Mouse (Mus musculus): ENCODE data around the gene Muc20. TPM values are rescaled to one million over a fixed set of nuclear protein-coding genes. Genes with fewer than 3 reads are reported as not detected.

The Muc20 gene
- polyA plus RNA-seq (2014; fragmentation: Nextera tagmentation; extraction: Ambion mirVana) = not detected in 2 replicates

DNA sequence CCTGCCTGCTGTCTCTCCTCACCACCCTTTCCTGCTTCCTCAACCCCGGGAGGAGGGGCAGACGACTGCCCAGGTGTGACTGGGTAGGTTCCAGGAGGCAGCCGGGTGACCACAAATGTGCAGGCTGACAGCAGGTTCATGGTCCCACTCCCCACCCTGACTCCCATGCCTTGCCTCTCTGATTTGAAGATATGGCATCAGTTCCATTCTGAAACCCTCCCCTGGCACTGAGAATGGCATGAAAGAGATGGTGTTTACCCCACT lies at the start of gene Muc20:
Gene Muc20, minus strand, starts transcription at position 10 of the 264 bp plus-strand sequence.
- WGBS = 68% methylated on average over 3 of the region's 3 CpGs
- Histone ChIP-seq H3K4me3 (ENCODE audit: low read depth, low read length) (no peak within 1 kb of the TSS), H3K27me3 (replicated peaks; ENCODE audit: control insufficient read depth, insufficient read depth, low read length) (peaks cover 4% of the 10 kb centered on the region), H3K9ac (ENCODE audit: low read depth, low read length) (no peak within 1 kb of the TSS), H3K36me3 (ENCODE audit: control insufficient read depth, insufficient read depth, low read length) (no peaks in the 10 kb centered on the region), H3K4me2 (no peak within 1 kb of the TSS), H3K27ac (ENCODE audit: low read depth, low read length) (no peak within 1 kb of the TSS), H3K4me1 (replicated peaks; ENCODE audit: control insufficient read depth, insufficient read depth, low read length) (no peaks in the 10 kb centered on the region), H3K9me3 (ENCODE audit: control insufficient read depth, low read length) (no peaks in the 10 kb centered on the region)
- DNase-seq (ENCODE audit: low spot score) (no peak), ATAC-seq (replicated peaks; ENCODE audit: low FRiP score) (no peak)

- H3K4me2 ChIP-seq = no peak overlapping the region
- no peaks in the 10 kb centered on the region for H3K27me3 ChIP-seq (replicated peaks; ENCODE audit: control insufficient read depth, insufficient read depth, low read length)
- no peak overlapping the region for H3K27ac ChIP-seq (ENCODE audit: low read depth, low read length)
- H3K9ac ChIP-seq (ENCODE audit: low read depth, low read length) = no peak overlapping the region
- ATAC-seq (replicated peaks; ENCODE audit: low FRiP score) = no peak
- H3K36me3 ChIP-seq (ENCODE audit: control insufficient read depth, insufficient read depth, low read length) = peaks cover 6% of the 10 kb centered on the region; the same call in 1 of the 2 replicates
- no peaks in the 10 kb centered on the region for H3K4me1 ChIP-seq (replicated peaks; ENCODE audit: control insufficient read depth, insufficient read depth, low read length)
- H3K9me3 ChIP-seq (ENCODE audit: control insufficient read depth, low read length) = no peaks in the 10 kb centered on the region
- 83% methylated on average over 4 of the region's 4 CpGs for WGBS
- no peak for DNase-seq (ENCODE audit: low spot score)
- no peak overlapping the region for H3K4me3 ChIP-seq (ENCODE audit: low read depth, low read length)
Observed at GRCm38 (mm10) chr16:32831501-32831900, 34.3 kb upstream of the Muc20 start.

DNA sequence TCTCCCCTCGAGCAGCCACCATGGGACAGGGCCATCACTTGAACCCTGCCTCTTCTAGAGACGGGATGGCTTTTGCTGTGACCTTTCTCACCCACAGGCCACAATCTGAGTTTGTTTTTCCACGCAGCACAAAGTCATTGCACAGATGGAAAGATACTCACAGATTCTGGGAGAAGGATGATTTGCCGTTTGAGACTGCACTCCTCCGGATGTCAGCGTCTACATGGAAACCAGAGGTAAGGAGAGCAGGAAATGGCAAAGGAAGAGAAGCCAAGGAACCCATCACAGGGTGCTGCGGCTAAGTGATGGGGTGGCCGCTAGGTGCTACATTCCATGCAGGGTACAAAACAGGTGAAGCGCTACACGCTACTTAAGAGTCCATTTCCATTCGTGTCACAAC lies 31.9 kb upstream of the Muc20 start:
- Histone ChIP-seq H3K36me3 (ENCODE audit: control insufficient read depth, insufficient read depth, low read length) (peaks cover 13% of the 10 kb centered on the region; the same call in 1 of the 2 replicates), H3K4me3 (ENCODE audit: low read depth, low read length) (no peak overlapping the region), H3K9ac (ENCODE audit: low read depth, low read length) (no peak overlapping the region), H3K9me3 (ENCODE audit: control insufficient read depth, low read length) (no peaks in the 10 kb centered on the region), H3K4me1 (replicated peaks; ENCODE audit: control insufficient read depth, insufficient read depth, low read length) (no peaks in the 10 kb centered on the region), H3K27me3 (replicated peaks; ENCODE audit: control insufficient read depth, insufficient read depth, low read length) (no peaks in the 10 kb centered on the region), H3K4me2 (no peak overlapping the region), H3K27ac (ENCODE audit: low read depth, low read length) (no peak overlapping the region)
- WGBS = 88% methylated on average over 11 of the region's 11 CpGs
- ATAC-seq (replicated peaks; ENCODE audit: low FRiP score) = no peak
- DNase-seq (ENCODE audit: low spot score) = no peak

GRCm38 (mm10) chr16:32826521-32826920 lies 29.3 kb upstream of the Muc20 start:
- DNase-seq (ENCODE audit: low spot score) = no peak
- 95% methylated on average over 11 of the region's 11 CpGs for WGBS
- Histone ChIP-seq H3K27me3 (replicated peaks; ENCODE audit: control insufficient read depth, insufficient read depth, low read length) (no peaks in the 10 kb centered on the region), H3K27ac (ENCODE audit: low read depth, low read length) (no peak overlapping the region), H3K36me3 (ENCODE audit: control insufficient read depth, insufficient read depth, low read length) (peaks cover 16% of the 10 kb centered on the region), H3K9ac (ENCODE audit: low read depth, low read length) (no peak overlapping the region), H3K4me2 (no peak overlapping the region), H3K9me3 (ENCODE audit: control insufficient read depth, low read length) (no peaks in the 10 kb centered on the region), H3K4me1 (replicated peaks; ENCODE audit: control insufficient read depth, insufficient read depth, low read length) (peaks cover 6% of the 10 kb centered on the region), H3K4me3 (ENCODE audit: low read depth, low read length) (no peak overlapping the region)
- no peak for ATAC-seq (replicated peaks; ENCODE audit: low FRiP score)

DNA sequence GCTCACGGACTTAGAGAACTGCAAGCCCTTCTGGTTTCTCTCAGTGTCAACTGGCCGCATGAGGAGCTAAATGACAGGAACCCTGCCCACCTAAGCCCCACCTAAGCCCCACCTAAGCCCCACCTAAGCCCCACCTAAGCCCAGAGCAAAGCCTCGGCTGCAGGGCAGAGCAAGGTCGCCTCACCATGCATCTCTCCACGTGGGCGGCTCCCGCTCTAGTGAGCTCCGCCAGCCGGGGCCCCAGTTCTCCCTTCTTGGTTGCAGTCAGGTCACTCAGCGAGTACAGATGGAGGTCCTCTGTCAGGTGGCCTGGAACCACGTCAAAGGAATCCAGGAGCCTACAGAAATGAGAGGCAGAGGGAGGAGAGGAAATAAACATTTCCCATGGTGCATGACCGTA lies 28.1 kb upstream of the Muc20 start:
- no peak overlapping the region for H3K4me3 ChIP-seq (ENCODE audit: low read depth, low read length)
- peaks cover 6% of the 10 kb centered on the region for H3K4me1 ChIP-seq (replicated peaks; ENCODE audit: control insufficient read depth, insufficient read depth, low read length)
- no peak overlapping the region for H3K4me2 ChIP-seq
- H3K9ac ChIP-seq (ENCODE audit: low read depth, low read length) = no peak overlapping the region
- H3K27ac ChIP-seq (ENCODE audit: low read depth, low read length) = no peak overlapping the region
- no peaks in the 10 kb centered on the region for H3K27me3 ChIP-seq (replicated peaks; ENCODE audit: control insufficient read depth, insufficient read depth, low read length)
- ATAC-seq (replicated peaks; ENCODE audit: low FRiP score) (no peak), DNase-seq (ENCODE audit: low spot score) (no peak)
- WGBS = 76% methylated on average over 12 of the region's 12 CpGs
- no peaks in the 10 kb centered on the region for H3K9me3 ChIP-seq (ENCODE audit: control insufficient read depth, low read length)
- peaks cover 16% of the 10 kb centered on the region for H3K36me3 ChIP-seq (ENCODE audit: control insufficient read depth, insufficient read depth, low read length)

DNA sequence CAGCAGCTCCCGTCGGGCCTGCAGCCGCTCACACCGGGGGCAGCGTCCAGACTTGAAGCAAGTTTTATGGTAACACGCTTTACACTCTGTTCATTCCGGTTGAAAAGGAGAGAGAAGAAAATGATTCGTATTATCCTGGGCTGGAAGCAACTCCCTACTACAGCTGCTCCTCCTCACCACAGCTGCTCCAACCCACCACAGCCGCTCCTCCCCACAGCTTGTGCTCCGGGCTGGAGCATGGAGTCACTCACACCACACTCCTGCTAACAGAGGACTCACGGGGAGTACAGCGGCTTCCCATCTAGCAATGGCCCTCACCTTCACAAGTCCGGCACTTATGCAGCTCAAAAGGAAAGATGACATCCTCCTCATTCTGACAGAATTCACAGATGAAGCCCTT lies 26.8 kb upstream of the Muc20 start:
- whole genome bisulfite sequencing = 92% methylated on average over 13 of the region's 13 CpGs
- peaks cover 6% of the 10 kb centered on the region for H3K4me1 ChIP-seq (replicated peaks; ENCODE audit: control insufficient read depth, insufficient read depth, low read length)
- no peak overlapping the region for H3K4me3 ChIP-seq (ENCODE audit: low read depth, low read length)
- no peak for DNase-seq (ENCODE audit: low spot score)
- no peak for ATAC-seq (replicated peaks; ENCODE audit: low FRiP score)
- H3K9me3 ChIP-seq (ENCODE audit: control insufficient read depth, low read length) = no peaks in the 10 kb centered on the region
- no peak overlapping the region for H3K9ac ChIP-seq (ENCODE audit: low read depth, low read length)
- peaks cover 16% of the 10 kb centered on the region for H3K36me3 ChIP-seq (ENCODE audit: control insufficient read depth, insufficient read depth, low read length)
- no peak overlapping the region for H3K27ac ChIP-seq (ENCODE audit: low read depth, low read length)
- no peak overlapping the region for H3K4me2 ChIP-seq
- no peaks in the 10 kb centered on the region for H3K27me3 ChIP-seq (replicated peaks; ENCODE audit: control insufficient read depth, insufficient read depth, low read length)

DNA sequence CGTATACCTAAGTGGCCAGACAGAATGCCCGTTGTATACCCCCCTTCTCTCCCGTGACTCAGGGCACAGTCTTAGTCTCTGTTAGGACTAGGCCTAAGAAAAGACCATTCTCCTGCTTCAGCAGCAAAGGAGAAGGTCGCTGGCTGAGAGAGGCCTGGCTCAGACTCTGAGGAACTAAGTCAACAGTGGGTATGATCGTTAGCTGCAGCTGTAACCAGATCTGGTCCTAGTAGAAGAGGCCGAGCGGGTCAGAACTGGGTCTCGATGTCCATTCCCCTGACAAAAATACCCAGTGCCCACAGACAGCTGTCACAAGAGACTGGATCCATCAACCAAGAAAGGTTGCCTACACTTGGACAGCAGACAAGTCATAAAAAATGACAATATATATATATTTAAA lies 26.3 kb upstream of the Muc20 start:
- ATAC-seq (replicated peaks; ENCODE audit: low FRiP score) (no peak), DNase-seq (ENCODE audit: low spot score) (no peak)
- H3K9me3 ChIP-seq (ENCODE audit: control insufficient read depth, low read length) = no peaks in the 10 kb centered on the region
- H3K36me3 ChIP-seq (ENCODE audit: control insufficient read depth, insufficient read depth, low read length) = peaks cover 14% of the 10 kb centered on the region
- no peak overlapping the region for H3K27ac ChIP-seq (ENCODE audit: low read depth, low read length)
- no peak overlapping the region for H3K4me3 ChIP-seq (ENCODE audit: low read depth, low read length)
- 87% methylated on average over 8 of the region's 8 CpGs for WGBS
- no peak overlapping the region for H3K9ac ChIP-seq (ENCODE audit: low read depth, low read length)
- no peaks in the 10 kb centered on the region for H3K27me3 ChIP-seq (replicated peaks; ENCODE audit: control insufficient read depth, insufficient read depth, low read length)
- no peak overlapping the region for H3K4me2 ChIP-seq
- H3K4me1 ChIP-seq (replicated peaks; ENCODE audit: control insufficient read depth, insufficient read depth, low read length) = peaks cover 6% of the 10 kb centered on the region

DNA sequence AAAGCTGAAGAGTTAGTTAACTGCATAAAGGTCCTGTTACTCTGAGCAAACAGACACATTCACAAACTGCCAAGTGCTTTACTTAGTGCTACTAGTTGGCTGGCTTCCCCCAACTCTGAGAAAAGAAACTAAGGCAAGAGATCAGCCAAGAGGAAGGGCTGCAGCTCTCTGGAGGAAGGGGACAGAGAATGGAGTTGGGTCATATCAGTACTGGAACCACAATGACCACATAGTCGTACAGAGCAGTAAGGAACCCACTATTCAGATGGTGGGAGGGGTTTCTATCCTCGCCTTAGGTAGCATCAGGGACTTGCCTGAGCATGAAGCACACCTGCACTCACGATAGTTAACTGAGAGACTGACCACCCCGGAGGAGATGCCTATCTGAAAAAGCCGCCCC lies 25.6 kb upstream of the Muc20 start:
- peaks cover 6% of the 10 kb centered on the region for H3K4me1 ChIP-seq (replicated peaks; ENCODE audit: control insufficient read depth, insufficient read depth, low read length)
- 0 out of 2 replicates have a peak, but pooled peaks cover under 1% of the 10 kb centered on the region for H3K27me3 ChIP-seq (replicated peaks; ENCODE audit: control insufficient read depth, insufficient read depth, low read length)
- no peak for DNase-seq (ENCODE audit: low spot score)
- WGBS = 68% methylated on average over 5 of the region's 5 CpGs
- H3K4me2 ChIP-seq = no peak overlapping the region
- no peaks in the 10 kb centered on the region for H3K9me3 ChIP-seq (ENCODE audit: control insufficient read depth, low read length)
- no peak overlapping the region for H3K4me3 ChIP-seq (ENCODE audit: low read depth, low read length)
- H3K9ac ChIP-seq (ENCODE audit: low read depth, low read length) = no peak overlapping the region
- no peak overlapping the region; the same call in 1 of the 2 replicates for H3K27ac ChIP-seq (ENCODE audit: low read depth, low read length)
- no peak for ATAC-seq (replicated peaks; ENCODE audit: low FRiP score)
- peaks cover 13% of the 10 kb centered on the region for H3K36me3 ChIP-seq (ENCODE audit: control insufficient read depth, insufficient read depth, low read length)

GRCm38 (mm10) chr16:32822450-32822827 lies 25.2 kb upstream of the Muc20 start:
- Histone ChIP-seq H3K4me2 (no peak overlapping the region), H3K4me1 (replicated peaks; ENCODE audit: control insufficient read depth, insufficient read depth, low read length) (peaks cover 6% of the 10 kb centered on the region), H3K36me3 (ENCODE audit: control insufficient read depth, insufficient read depth, low read length) (peaks cover 11% of the 10 kb centered on the region), H3K9me3 (ENCODE audit: control insufficient read depth, low read length) (no peaks in the 10 kb centered on the region), H3K27me3 (replicated peaks; ENCODE audit: control insufficient read depth, insufficient read depth, low read length) (0 out of 2 replicates have a peak, but pooled peaks cover 2% of the 10 kb centered on the region), H3K27ac (ENCODE audit: low read depth, low read length) (no peak overlapping the region; the same call in 1 of the 2 replicates), H3K4me3 (ENCODE audit: low read depth, low read length) (no peak overlapping the region), H3K9ac (ENCODE audit: low read depth, low read length) (no peak overlapping the region)
- DNase-seq (ENCODE audit: low spot score) (no peak), ATAC-seq (replicated peaks; ENCODE audit: low FRiP score) (no peak)
- 43% methylated on average over 6 of the region's 6 CpGs for WGBS
